Mouse (Mus musculus): Measurements from ENCODE around the gene Rp2.

DNA sequence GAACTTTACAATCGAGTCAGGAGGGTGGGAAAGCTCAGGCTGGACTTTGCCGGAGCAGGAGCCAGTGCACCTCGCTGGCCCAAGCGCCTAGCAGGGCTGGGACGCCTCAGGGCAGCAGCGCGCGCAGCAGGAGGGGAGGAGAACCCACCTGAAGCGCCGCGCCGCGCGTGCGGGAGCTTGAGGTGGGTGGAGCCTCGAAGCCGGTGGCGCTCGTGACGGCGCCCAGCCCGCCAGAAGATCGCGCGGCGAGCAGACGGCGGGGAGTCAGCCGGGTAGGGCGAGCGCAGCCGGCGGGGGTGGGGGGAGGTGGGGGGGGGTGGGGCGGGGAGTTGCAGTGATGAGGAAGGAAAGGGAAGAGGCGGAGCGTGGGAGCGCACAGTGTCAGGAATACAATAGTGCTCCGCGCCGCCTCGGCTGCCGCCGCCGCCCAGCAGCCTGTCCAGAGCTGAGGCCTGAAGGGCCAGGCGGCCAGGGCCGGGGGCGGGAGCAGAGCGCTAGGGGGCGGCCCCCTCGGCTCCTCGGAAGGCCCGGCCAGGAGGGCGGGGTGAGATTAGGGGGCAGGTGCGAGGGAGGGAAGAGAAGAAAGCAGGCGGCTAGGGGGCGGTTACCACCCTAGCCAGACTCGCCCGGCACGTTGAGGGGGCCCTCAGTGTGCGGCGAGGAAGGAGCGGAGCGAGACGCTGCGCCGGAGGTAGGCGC, 61.0 kb downstream of the Rp2 start, which contains the start of gene Jade3:
- TF ChIP-seq CTCF (IDR thresholded peaks at IDR 0.05; ENCODE audit: low read depth) = 0 out of 2 replicates have a peak, but pooled peaks have one; percentile 30
- no peak for TF ChIP-seq EP300 (IDR thresholded peaks at IDR 0.05; ENCODE audit: low read depth)
